Mouse (Mus musculus): ENCODE measurements at regions not wholly inside any gene's neighbourhood (a gene's known extent, or its start where the extent isn't known, plus 50 kb on each side); places are given as distances from the start of the nearest gene placed in this dataset.

GRCm38 (mm10) chr9:88023752-88024151 is 292.7 kb upstream of the Tbx18 start:
- TF ChIP-seq CTCF (IDR thresholded peaks at IDR 0.05; ENCODE audit: low read depth, low read length) (no peak), GATA1 (IDR thresholded peaks at IDR 0.05; ENCODE audit: borderline replicate concordance, low read length) (no peak)
